Mouse (Mus musculus) liver, embryonic 14.5 days (tissue): ENCODE data around the gene Tcta. TPM values are rescaled to one million over a fixed set of nuclear protein-coding genes. Genes with fewer than 3 reads are reported as not detected.

Experiments used
- ATAC-seq: fragments of 200-750 bp; cut with Nextera tagmentation; 2 replicates; pipeline ENCODE4 v1.8.0; 2017; ENCODE audit warnings: moderate number of reproducible peaks, mild to moderate bottlenecking, moderate library complexity; ENCODE audit not compliant: insufficient read depth
- DNase-seq, 3 experiments: peaks; one replicate each; pipeline ENCODE4 v3.0.0-alpha.2; 2012 to 2013; ENCODE audit warnings: low read depth in 3 of 3, low spot score in 3 of 3
- H3K27ac ChIP-seq: fragments of 300-500 bp; sonication (generic); 2 replicates; pipeline ENCODE4 v1.5.1; 2014; ENCODE audit warnings: moderate library complexity, mild to moderate bottlenecking, control low read depth, inconsistent platforms
- H3K27me3 ChIP-seq: fragments of 300-500 bp; sonication (generic); 2 replicates; pipeline ENCODE4 v1.6.1; 2014; ENCODE audit warnings: mild to moderate bottlenecking, low read length, moderate library complexity; ENCODE audit not compliant: control insufficient read depth, insufficient read depth
- H3K36me3 ChIP-seq: fragments of 300-500 bp; sonication (generic); replicated peaks from 2 replicates; pipeline ENCODE4 v1.6.1; 2014; ENCODE audit warnings: low read depth; ENCODE audit not compliant: control insufficient read depth, insufficient read depth
- H3K4me1 ChIP-seq, 2 experiments: fragments of 200-500 bp in 1 of 2; fragments of 300-500 bp in 1 of 2; sonication (generic) in 1 of 2; replicated peaks; 2 replicates each; pipeline ENCODE4 v1.6.1; 2012 to 2014; ENCODE audit warnings: antibody characterized with exemption in 1 of 2, inconsistent platforms in 1 of 2, low read length in 1 of 2; ENCODE audit not compliant: control insufficient read depth in 2 of 2, insufficient read depth in 2 of 2
- H3K4me2 ChIP-seq: fragments of 300-500 bp; sonication (generic); 2 replicates; pipeline ENCODE4 v1.6.1; 2014; ENCODE audit warnings: low read depth, mild to moderate bottlenecking, control low read depth, moderate library complexity
- H3K4me3 ChIP-seq, 2 experiments: fragments of 200-500 bp in 1 of 2; fragments of 300-500 bp in 1 of 2; sonication (generic) in 1 of 2; 2 replicates each; pipeline ENCODE4 v1.5.1; 2012 to 2014; ENCODE audit warnings: low read depth in 2 of 2, low read length in 2 of 2, mild to moderate bottlenecking in 2 of 2, control low read depth in 1 of 2, inconsistent platforms in 1 of 2, moderate library complexity in 1 of 2; ENCODE audit not compliant: insufficient read depth in 1 of 2
- H3K9ac ChIP-seq: fragments of 300-500 bp; sonication (generic); replicated peaks from 2 replicates; pipeline ENCODE4 v1.6.1; 2014; ENCODE audit warnings: mild to moderate bottlenecking, control low read depth, moderate library complexity
- H3K9me3 ChIP-seq: fragments of 300-500 bp; sonication (generic); 2 replicates; pipeline ENCODE4 v1.6.1; 2016; ENCODE audit warnings: low read length, mixed read lengths; ENCODE audit not compliant: control insufficient read depth
- CTCF ChIP-seq: IDR thresholded peaks from 2 replicates; pipeline ENCODE4 v1.5.1; 2016; ENCODE audit warnings: antibody characterized with exemption, low read depth, control low read depth
- EP300 ChIP-seq: IDR thresholded peaks from 2 replicates; pipeline ENCODE4 v1.6.1; 2016; ENCODE audit warnings: antibody characterized with exemption, low read depth
- WGBS: fragments of 180-500 bp; shearing (Covaris S2); extraction: QIAGEN DNeasy Blood & Tissue Kit; methylation state at CpG from one replicate; pipeline ENCODE4 v1.1.7; 2014; ENCODE audit not compliant: insufficient replicate concordance; 5-methylcytosine and 5-hydroxymethylcytosine counted together
- polyA plus RNA-seq, 2 experiments: library from polyadenylated mRNA; depleted of rRNA in 1 of 2; stranded (reverse) in 1 of 2; unstranded in 1 of 2; fragments of >200 nt; fragmentation: Nextera tagmentation in 1 of 2; extraction: Ambion mirVana in 1 of 2; gene quantifications; 2 replicates each; pipeline versions ENCODE4 v1.2.1 to v1.2.3; 2012 to 2014

The Tcta gene
- polyA plus RNA-seq, 2 experiments = 10.6 to 10.9 TPM

DNA sequence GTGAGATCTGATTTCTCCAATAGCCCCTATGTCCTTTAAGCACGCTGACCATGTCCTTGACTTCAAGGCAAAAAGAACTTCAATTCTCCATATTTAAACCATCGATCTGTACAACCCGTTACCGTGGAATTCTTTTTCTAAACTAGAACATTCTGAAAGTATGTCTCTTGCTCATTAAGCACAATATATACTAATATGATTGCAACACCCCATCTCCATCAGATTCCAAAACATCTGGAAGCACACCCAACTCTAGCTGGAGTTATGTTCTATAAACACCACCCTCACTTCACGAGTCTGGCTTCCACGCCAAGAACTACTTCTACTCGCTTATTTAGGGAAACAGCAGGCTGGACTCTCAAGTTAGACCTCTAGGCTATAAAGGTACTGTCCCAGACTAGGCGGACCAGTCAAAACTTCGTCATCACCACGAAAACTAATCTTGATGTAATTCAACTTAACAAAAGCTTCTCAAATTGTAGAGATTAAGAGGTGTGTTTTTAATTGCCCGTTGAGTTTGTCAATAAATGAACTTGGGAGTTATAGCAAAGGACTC, 43.4 kb downstream of the Tcta start:
- no peak overlapping the region for H3K27ac ChIP-seq
- DNase-seq = no peak

GRCm38 (mm10) chr9:108261865-108262264, 44.1 kb downstream of the Tcta start:
- no peak for DNase-seq
- H3K27me3 ChIP-seq = no peaks in the 10 kb centered on the region
- no peak for ATAC-seq
- H3K4me1 ChIP-seq = peaks cover 14 to 18% of the 10 kb centered on the region in 2 experiments
- peak overlapping the region in 1 of 2 experiments; percentile 93; a peak in 1 of 4 replicates for H3K4me3 ChIP-seq
- no peak overlapping the region for H3K27ac ChIP-seq
- 55% methylated on average over 7 of the region's 7 CpGs for WGBS
- H3K9ac ChIP-seq = no peak overlapping the region
- no peaks in the 10 kb centered on the region for H3K36me3 ChIP-seq
- H3K9me3 ChIP-seq = no peaks in the 10 kb centered on the region
- H3K4me2 ChIP-seq = peak overlapping the region; percentile 87
- no peak for TF ChIP-seq EP300
- no peak for TF ChIP-seq CTCF

More for the DNA sequence above, 43.4 kb downstream of the Tcta start:
- ATAC-seq = no peak
- no peaks in the 10 kb centered on the region for H3K9me3 ChIP-seq
- H3K4me2 ChIP-seq = peak overlapping the region; percentile 87
- TF ChIP-seq CTCF (no peak), EP300 (no peak)
- peak overlapping the region; percentile 86 for H3K9ac ChIP-seq
- no peaks in the 10 kb centered on the region for H3K36me3 ChIP-seq
- H3K27me3 ChIP-seq = no peaks in the 10 kb centered on the region
- WGBS = 54% methylated on average over 11 of the region's 11 CpGs
- H3K4me1 ChIP-seq = peaks cover 14 to 18% of the 10 kb centered on the region in 2 experiments
- peak overlapping the region; percentile 65 to 93 for H3K4me3 ChIP-seq

- H3K9me3 ChIP-seq = no peaks in the 10 kb centered on the region
- peaks cover 14 to 18% of the 10 kb centered on the region in 2 experiments for H3K4me1 ChIP-seq
- H3K27ac ChIP-seq = no peak overlapping the region
- no peak overlapping the region for H3K4me2 ChIP-seq
- 45% methylated on average over 4 of the region's 4 CpGs for WGBS
- DNase-seq (no peak), ATAC-seq (no peak)
- no peaks in the 10 kb centered on the region for H3K27me3 ChIP-seq
- H3K9ac ChIP-seq = no peak overlapping the region
- no peaks in the 10 kb centered on the region for H3K36me3 ChIP-seq
- H3K4me3 ChIP-seq = no peak overlapping the region
- no peak for TF ChIP-seq EP300
- no peak for TF ChIP-seq CTCF
Measured at GRCm38 (mm10) chr9:108260526-108260925, 45.4 kb downstream of the Tcta start.

Other genes starting within 250 kb of the Tcta start
- gene Mst1, start 225.7 kb downstream of the Tcta start, polyA plus RNA-seq (2012; rRNA removed) = 21.0 and 21.3 TPM in 2 replicates
- gene Mst1, start 225.7 kb downstream of the Tcta start, polyA plus RNA-seq (2014; fragmentation: Nextera tagmentation; extraction: Ambion mirVana) = 24.1 and 29.7 TPM in 2 replicates
- 139 and 146 TPM in 2 replicates for gene Rnf123, start 222.8 kb downstream of the Tcta start, polyA plus RNA-seq (2012; rRNA removed)
- 88.2 and 102 TPM in 2 replicates for gene Rnf123, start 222.8 kb downstream of the Tcta start, polyA plus RNA-seq (2014; fragmentation: Nextera tagmentation; extraction: Ambion mirVana)
- 126 and 150 TPM in 2 replicates for gene Apeh, start 211.6 kb downstream of the Tcta start, polyA plus RNA-seq (2012; rRNA removed)
- 153 and 172 TPM in 2 replicates for gene Apeh, start 211.6 kb downstream of the Tcta start, polyA plus RNA-seq (2014; fragmentation: Nextera tagmentation; extraction: Ambion mirVana)
- gene Bsn, start 115.8 kb downstream of the Tcta start, polyA plus RNA-seq (2012; rRNA removed) = 0.86 and 1.1 TPM in 2 replicates
- gene Bsn, start 115.8 kb downstream of the Tcta start, polyA plus RNA-seq (2014; fragmentation: Nextera tagmentation; extraction: Ambion mirVana) = 1.1 and 1.4 TPM in 2 replicates
- 4.8 and 5.3 TPM in 2 replicates for gene Dag1, start 42.2 kb downstream of the Tcta start, polyA plus RNA-seq (2012; rRNA removed)
- 12.0 and 13.0 TPM in 2 replicates for gene Dag1, start 42.2 kb downstream of the Tcta start, polyA plus RNA-seq (2014; fragmentation: Nextera tagmentation; extraction: Ambion mirVana)
- 2.8 and 2.9 TPM in 2 replicates for gene Nicn1, start 15.7 kb downstream of the Tcta start, polyA plus RNA-seq (2012; rRNA removed)
- 4.3 and 6.2 TPM in 2 replicates for gene Nicn1, start 15.7 kb downstream of the Tcta start, polyA plus RNA-seq (2014; fragmentation: Nextera tagmentation; extraction: Ambion mirVana)
- gene Amt, start 9.3 kb downstream of the Tcta start, polyA plus RNA-seq (2012; rRNA removed) = 6.1 and 7.5 TPM in 2 replicates
- gene Amt, start 9.3 kb downstream of the Tcta start, polyA plus RNA-seq (2014; fragmentation: Nextera tagmentation; extraction: Ambion mirVana) = 7.2 and 7.7 TPM in 2 replicates
- 62.5 and 76.4 TPM in 2 replicates for gene Rhoa, start within 50 bp of the Tcta start, polyA plus RNA-seq (2012; rRNA removed)
- 130 and 133 TPM in 2 replicates for gene Rhoa, start within 50 bp of the Tcta start, polyA plus RNA-seq (2014; fragmentation: Nextera tagmentation; extraction: Ambion mirVana)
- 3,084 and 3,741 TPM in 2 replicates for gene Gpx1, start 32.7 kb upstream of the Tcta start, polyA plus RNA-seq (2012; rRNA removed)
- 6,910 and 6,914 TPM in 2 replicates for gene Gpx1, start 32.7 kb upstream of the Tcta start, polyA plus RNA-seq (2014; fragmentation: Nextera tagmentation; extraction: Ambion mirVana)
- 29.2 and 38.5 TPM in 2 replicates for gene Usp4, start 41.7 kb upstream of the Tcta start, polyA plus RNA-seq (2012; rRNA removed)
- 59.3 and 67.6 TPM in 2 replicates for gene Usp4, start 41.7 kb upstream of the Tcta start, polyA plus RNA-seq (2014; fragmentation: Nextera tagmentation; extraction: Ambion mirVana)
- 0.47 and 0.49 TPM in 2 replicates for gene 1700102P08Rik, start 86.6 kb upstream of the Tcta start, polyA plus RNA-seq (2012; rRNA removed)
- gene 1700102P08Rik, start 86.6 kb upstream of the Tcta start, polyA plus RNA-seq (2014; fragmentation: Nextera tagmentation; extraction: Ambion mirVana) = 0.45 and 0.52 TPM in 2 replicates
- gene Ccdc36, start 122.3 kb upstream of the Tcta start, polyA plus RNA-seq (2012; rRNA removed) = 0.12 and 0.20 TPM in 2 replicates
- gene Ccdc36, start 122.3 kb upstream of the Tcta start, polyA plus RNA-seq (2014; fragmentation: Nextera tagmentation; extraction: Ambion mirVana) = 0.24 and 0.27 TPM in 2 replicates
- not detected in 2 replicates for gene BC048562, start 130.3 kb upstream of the Tcta start, polyA plus RNA-seq (2012; rRNA removed)
- not detected in 2 replicates for gene BC048562, start 130.3 kb upstream of the Tcta start, polyA plus RNA-seq (2014; fragmentation: Nextera tagmentation; extraction: Ambion mirVana)
- 8.6 and 9.7 TPM in 2 replicates for gene Ccdc71, start 154.4 kb upstream of the Tcta start, polyA plus RNA-seq (2012; rRNA removed)
- 14.5 and 15.6 TPM in 2 replicates for gene Ccdc71, start 154.4 kb upstream of the Tcta start, polyA plus RNA-seq (2014; fragmentation: Nextera tagmentation; extraction: Ambion mirVana)
- 13.1 and 16.5 TPM in 2 replicates for gene Klhdc8b, start 155.4 kb upstream of the Tcta start, polyA plus RNA-seq (2012; rRNA removed)
- gene Klhdc8b, start 155.4 kb upstream of the Tcta start, polyA plus RNA-seq (2014; fragmentation: Nextera tagmentation; extraction: Ambion mirVana) = 6.9 and 9.5 TPM in 2 replicates
- 8.3 and 9.1 TPM in 2 replicates for gene Lamb2, start 173.6 kb upstream of the Tcta start, polyA plus RNA-seq (2012; rRNA removed)
- 4.3 and 5.8 TPM in 2 replicates for gene Lamb2, start 173.6 kb upstream of the Tcta start, polyA plus RNA-seq (2014; fragmentation: Nextera tagmentation; extraction: Ambion mirVana)
- gene Usp19, start 184.4 kb upstream of the Tcta start, polyA plus RNA-seq (2012; rRNA removed) = 33.9 and 36.0 TPM in 2 replicates
- 17.1 and 22.5 TPM in 2 replicates for gene Usp19, start 184.4 kb upstream of the Tcta start, polyA plus RNA-seq (2014; fragmentation: Nextera tagmentation; extraction: Ambion mirVana)
- 88.6 and 184 TPM in 2 replicates for gene Qars, start 201.5 kb upstream of the Tcta start, polyA plus RNA-seq (2012; rRNA removed)
- 61.3 and 65.8 TPM in 2 replicates for gene Qars, start 201.5 kb upstream of the Tcta start, polyA plus RNA-seq (2014; fragmentation: Nextera tagmentation; extraction: Ambion mirVana)
- gene Qrich1, start 210.6 kb upstream of the Tcta start, polyA plus RNA-seq (2012; rRNA removed) = 34.0 and 40.6 TPM in 2 replicates
- 39.8 and 46.3 TPM in 2 replicates for gene Qrich1, start 210.6 kb upstream of the Tcta start, polyA plus RNA-seq (2014; fragmentation: Nextera tagmentation; extraction: Ambion mirVana)